Mouse (Mus musculus) hindbrain, embryonic 15.5 days (tissue): ENCODE data around the gene Cacna1d. TPM values are rescaled to one million over a fixed set of nuclear protein-coding genes. Genes with fewer than 3 reads are reported as not detected.

ENCODE experiments used
- ATAC-seq: fragments of 200-750 bp; cut with Nextera tagmentation; 2 replicates; pipeline ENCODE4 v1.8.0; 2017; ENCODE audit warnings: low read depth, moderate number of reproducible peaks, moderate TSS enrichment; ENCODE audit not compliant: low FRiP score
- H3K27ac ChIP-seq: fragments of 300-500 bp; sonication (generic); replicated peaks from 2 replicates; pipeline ENCODE4 v1.5.1; 2015; ENCODE audit warnings: mild to moderate bottlenecking, inconsistent platforms
- H3K27me3 ChIP-seq: fragments of 300-500 bp; sonication (generic); 2 replicates; pipeline ENCODE4 v1.6.1; 2015; ENCODE audit warnings: control low read depth, inconsistent platforms
- H3K36me3 ChIP-seq: fragments of 300-500 bp; sonication (generic); 2 replicates; pipeline ENCODE4 v1.6.1; 2015; ENCODE audit warnings: control low read depth, inconsistent platforms
- H3K4me1 ChIP-seq: fragments of 300-500 bp; sonication (generic); replicated peaks from 2 replicates; pipeline ENCODE4 v1.6.1; 2015; ENCODE audit warnings: control low read depth, inconsistent platforms
- H3K4me2 ChIP-seq: fragments of 300-500 bp; sonication (generic); 2 replicates; pipeline ENCODE4 v1.6.1; 2015; ENCODE audit warnings: moderate library complexity, mild to moderate bottlenecking, inconsistent platforms
- H3K4me3 ChIP-seq: fragments of 300-500 bp; sonication (generic); 2 replicates; pipeline ENCODE4 v1.5.1; 2015; ENCODE audit warnings: mild to moderate bottlenecking, inconsistent platforms
- H3K9ac ChIP-seq: fragments of 300-500 bp; sonication (generic); 2 replicates; pipeline ENCODE4 v1.6.1; 2015; ENCODE audit warnings: inconsistent platforms
- H3K9me3 ChIP-seq: fragments of 300-500 bp; sonication (generic); 2 replicates; pipeline ENCODE4 v1.6.1; 2016; ENCODE audit warnings: control low read depth, inconsistent platforms
- WGBS: fragments of 180-500 bp; shearing (Covaris S2); methylation state at CpG from one replicate; pipeline ENCODE4 v1.1.7; 2015; 5-methylcytosine and 5-hydroxymethylcytosine counted together
- polyA plus RNA-seq: library from polyadenylated mRNA; unstranded; fragments of >200 nt; fragmentation: Nextera tagmentation; extraction: Ambion mirVana; gene quantifications from 2 replicates; pipeline ENCODE4 v1.2.1, GENCODE M21; 2015

The Cacna1d gene
- polyA plus RNA-seq, 1 experiment from 2014 or later: 10.7 TPM

DNA sequence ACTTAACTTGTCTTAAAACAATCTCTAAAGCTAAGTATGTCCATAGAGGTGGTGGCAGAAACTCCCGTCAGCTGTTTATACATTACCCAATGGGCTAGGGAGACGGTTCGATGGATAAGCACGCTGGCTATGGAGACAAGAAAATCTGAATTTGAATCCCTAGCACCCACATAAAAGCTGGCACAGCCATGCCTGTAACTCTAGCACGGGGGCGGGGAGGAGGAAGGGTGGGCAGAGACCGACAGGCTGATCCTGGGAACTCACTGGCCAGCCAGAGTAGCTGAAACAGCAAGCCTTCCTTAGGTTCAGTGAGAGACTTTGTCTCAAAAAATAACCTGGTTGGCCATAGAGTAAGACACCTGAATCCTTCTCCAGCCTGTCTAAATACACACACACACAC, 33.8 kb downstream of the Cacna1d start:
- WGBS: 58% methylated on average over 7 of the region's 7 CpGs
- Histone ChIP-seq H3K4me1 (peaks cover 7% of the 10 kb centered on the region; the same call in 1 of the 2 replicates), H3K27ac (no peak overlapping the region), H3K9me3 (no peaks in the 10 kb centered on the region), H3K4me3 (no peak overlapping the region), H3K27me3 (0 out of 2 replicates have a peak, but pooled peaks cover 4% of the 10 kb centered on the region), H3K4me2 (no peak overlapping the region), H3K9ac (no peak overlapping the region), H3K36me3 (no peaks in the 10 kb centered on the region)
- ATAC-seq: no peak

DNA sequence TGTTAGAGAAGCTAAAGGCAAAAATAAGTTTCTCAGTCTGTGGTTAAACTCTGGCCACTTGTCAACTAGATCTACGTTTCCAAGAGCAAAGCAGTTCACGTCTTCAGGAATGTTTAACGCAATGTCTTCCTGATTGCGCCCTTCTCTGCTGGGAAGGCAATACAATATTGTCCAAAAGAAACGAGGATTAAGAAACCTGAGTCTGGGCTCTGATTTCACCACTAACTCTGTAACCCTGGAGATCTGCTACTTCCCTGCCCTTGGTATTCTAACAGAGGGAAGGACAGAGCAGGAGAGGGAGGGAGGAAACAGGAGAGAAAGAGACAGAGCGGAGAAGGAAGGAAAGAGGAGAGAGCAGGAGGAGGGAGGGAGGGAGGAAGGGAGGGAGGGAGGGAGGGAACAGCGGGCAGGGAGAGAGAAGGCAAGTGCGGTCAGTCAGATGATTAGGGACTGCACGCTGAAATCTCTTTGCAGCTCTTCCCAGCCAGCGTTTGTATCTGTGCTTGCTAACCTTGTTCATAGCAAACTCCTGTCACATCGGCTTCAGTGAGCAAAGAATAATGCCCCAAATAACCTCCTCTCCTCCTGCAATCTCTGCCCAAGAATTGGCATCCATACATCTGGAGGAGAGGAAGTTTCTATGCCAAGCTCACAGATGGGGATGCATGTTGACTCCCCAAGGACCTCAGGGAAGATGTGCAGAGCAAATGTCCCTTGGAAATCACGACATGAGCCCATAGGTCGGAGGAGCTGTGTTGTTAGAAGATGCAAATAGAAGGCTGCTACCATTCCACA, 35.3 kb downstream of the Cacna1d start:
- WGBS: 24% methylated on average over 13 of the region's 13 CpGs
- Histone ChIP-seq H3K4me2 (peak overlapping the region; percentile 35), H3K4me1 (peaks cover 7% of the 10 kb centered on the region; the same call in 1 of the 2 replicates), H3K9ac (no peak overlapping the region), H3K9me3 (no peaks in the 10 kb centered on the region), H3K27ac (no peak overlapping the region), H3K4me3 (no peak overlapping the region), H3K27me3 (no peaks in the 10 kb centered on the region), H3K36me3 (no peaks in the 10 kb centered on the region)
- ATAC-seq: no peak

DNA sequence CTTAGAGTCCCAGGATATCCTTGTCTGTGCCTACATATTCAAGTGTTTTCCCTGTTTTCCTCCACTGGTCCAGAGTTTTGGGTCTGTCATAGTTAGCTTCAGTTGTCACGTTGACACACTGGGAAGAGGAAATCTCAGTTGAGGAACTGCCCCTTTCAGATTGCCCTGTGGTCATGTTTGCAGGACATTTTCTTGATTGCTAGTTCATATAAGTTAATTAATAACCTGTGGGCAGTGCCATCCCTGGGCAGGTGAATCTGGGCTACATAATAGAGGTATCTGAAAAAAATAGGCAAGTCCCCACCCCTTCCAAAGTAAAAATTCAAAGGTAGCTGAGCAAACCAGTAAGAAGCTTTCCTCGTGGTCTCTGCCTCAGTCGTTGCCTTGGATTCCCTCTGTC, 51.3 kb downstream of the Cacna1d start:
- WGBS: 88% methylated on average over 3 of the region's 3 CpGs
- no peaks in the 10 kb centered on the region for H3K9me3 ChIP-seq
- H3K27ac ChIP-seq: no peak overlapping the region
- no peak overlapping the region for H3K4me2 ChIP-seq
- ATAC-seq: no peak
- no peaks in the 10 kb centered on the region for H3K36me3 ChIP-seq
- no peaks in the 10 kb centered on the region for H3K4me1 ChIP-seq
- H3K27me3 ChIP-seq: no peaks in the 10 kb centered on the region
- H3K4me3 ChIP-seq: no peak overlapping the region
- no peak overlapping the region for H3K9ac ChIP-seq

DNA sequence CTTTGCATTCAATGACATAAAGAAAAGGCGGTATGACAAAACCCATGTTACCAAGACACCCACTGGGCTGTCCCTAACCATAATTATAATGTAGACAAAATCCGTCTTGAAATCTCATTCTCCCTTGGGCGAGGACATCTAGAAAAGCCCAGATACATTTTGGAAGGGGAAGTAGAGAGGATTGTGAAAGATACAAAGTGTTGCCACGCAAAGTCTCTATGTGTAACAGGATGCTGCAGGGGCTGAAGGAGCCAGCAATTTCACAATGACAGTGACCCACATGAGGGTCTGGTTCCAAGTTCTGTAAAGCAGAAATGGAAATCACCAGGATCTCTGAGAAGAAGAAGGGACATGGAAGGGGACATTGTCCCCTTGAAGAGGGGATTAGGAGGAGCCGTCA, 55.9 kb downstream of the Cacna1d start:
- no peaks in the 10 kb centered on the region for H3K36me3 ChIP-seq
- H3K4me1 ChIP-seq: no peaks in the 10 kb centered on the region
- no peaks in the 10 kb centered on the region for H3K9me3 ChIP-seq
- ATAC-seq: no peak
- H3K27ac ChIP-seq: no peak overlapping the region
- H3K9ac ChIP-seq: no peak overlapping the region
- no peak overlapping the region for H3K4me3 ChIP-seq
- no peaks in the 10 kb centered on the region for H3K27me3 ChIP-seq
- H3K4me2 ChIP-seq: no peak overlapping the region
- 87% methylated on average over 5 of the region's 5 CpGs for WGBS

DNA sequence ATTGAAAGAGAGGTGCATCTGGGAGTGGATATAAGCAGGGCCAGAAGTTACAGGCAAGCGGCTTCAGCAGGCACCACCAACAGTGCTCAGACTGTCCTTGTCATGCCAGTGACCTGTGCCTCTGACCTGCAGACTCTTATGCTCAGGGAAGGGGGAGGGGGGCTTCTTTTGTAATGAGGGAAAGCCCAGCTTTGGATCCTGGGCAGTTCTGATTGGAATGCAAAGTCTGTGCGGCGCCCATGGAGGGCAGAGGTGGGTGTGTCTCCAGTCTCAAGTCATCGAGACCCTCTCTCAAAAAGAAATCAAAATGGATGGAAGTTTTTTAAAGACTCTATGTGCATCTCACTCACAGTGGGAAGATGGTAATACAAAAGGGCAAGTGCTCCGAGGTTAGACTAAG, 60.8 kb downstream of the Cacna1d start:
- H3K9ac ChIP-seq: no peak overlapping the region
- H3K4me3 ChIP-seq: no peak overlapping the region
- H3K36me3 ChIP-seq: no peaks in the 10 kb centered on the region
- H3K27ac ChIP-seq: no peak overlapping the region
- WGBS: 49% methylated on average over 5 of the region's 5 CpGs
- no peaks in the 10 kb centered on the region for H3K9me3 ChIP-seq
- no peaks in the 10 kb centered on the region for H3K27me3 ChIP-seq
- no peaks in the 10 kb centered on the region for H3K4me1 ChIP-seq
- H3K4me2 ChIP-seq: no peak overlapping the region
- no peak for ATAC-seq

DNA sequence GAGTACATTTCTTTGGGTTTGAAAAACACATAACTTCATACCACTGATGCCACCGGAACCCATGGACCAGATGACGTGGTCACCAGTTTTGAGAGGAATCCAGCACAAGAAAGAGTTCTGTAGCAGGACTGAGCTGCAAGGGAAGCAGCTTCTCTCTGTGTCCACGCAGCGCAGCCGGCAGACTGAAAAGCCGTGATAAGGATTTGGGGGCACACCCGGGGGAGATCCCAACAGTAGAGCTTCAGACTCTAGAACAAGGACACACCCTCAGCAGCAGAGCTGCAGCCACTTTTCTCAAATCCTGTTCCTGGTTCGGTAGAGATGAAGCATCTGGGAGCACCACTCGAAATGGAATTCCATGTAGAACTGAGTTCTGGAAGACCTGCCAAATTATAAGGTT, 61.2 kb downstream of the Cacna1d start:
- no peak overlapping the region for H3K27ac ChIP-seq
- H3K9me3 ChIP-seq: no peaks in the 10 kb centered on the region
- 85% methylated on average over 9 of the region's 9 CpGs for WGBS
- no peak overlapping the region for H3K9ac ChIP-seq
- H3K4me2 ChIP-seq: no peak overlapping the region
- no peak overlapping the region for H3K4me3 ChIP-seq
- no peaks in the 10 kb centered on the region for H3K27me3 ChIP-seq
- H3K4me1 ChIP-seq: no peaks in the 10 kb centered on the region
- no peak for ATAC-seq
- no peaks in the 10 kb centered on the region for H3K36me3 ChIP-seq

DNA sequence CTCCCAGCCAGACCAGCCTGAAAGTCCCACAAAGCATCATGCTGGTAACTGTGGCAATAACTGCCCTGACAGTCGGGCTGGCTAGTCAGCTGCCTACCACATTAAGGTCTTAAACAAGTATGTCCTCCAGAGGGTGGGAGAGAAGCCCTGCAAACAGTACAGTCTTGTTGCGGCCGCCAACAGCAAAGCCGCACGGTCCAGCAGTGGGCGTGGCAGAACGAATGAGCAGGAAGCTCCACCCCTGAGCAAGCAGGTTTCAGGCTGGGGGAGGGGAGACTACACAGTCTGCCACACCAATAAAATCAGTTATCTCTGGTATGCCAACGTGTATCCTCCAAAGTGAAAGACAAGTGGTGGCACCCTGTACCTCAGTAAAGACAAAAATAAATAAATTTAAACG, 61.6 kb downstream of the Cacna1d start:
- no peak overlapping the region for H3K4me2 ChIP-seq
- H3K4me1 ChIP-seq: no peaks in the 10 kb centered on the region
- no peak overlapping the region for H3K27ac ChIP-seq
- 59% methylated on average over 9 of the region's 9 CpGs for WGBS
- H3K27me3 ChIP-seq: no peaks in the 10 kb centered on the region
- no peaks in the 10 kb centered on the region for H3K9me3 ChIP-seq
- no peaks in the 10 kb centered on the region for H3K36me3 ChIP-seq
- H3K4me3 ChIP-seq: no peak overlapping the region
- H3K9ac ChIP-seq: no peak overlapping the region
- no peak for ATAC-seq

DNA sequence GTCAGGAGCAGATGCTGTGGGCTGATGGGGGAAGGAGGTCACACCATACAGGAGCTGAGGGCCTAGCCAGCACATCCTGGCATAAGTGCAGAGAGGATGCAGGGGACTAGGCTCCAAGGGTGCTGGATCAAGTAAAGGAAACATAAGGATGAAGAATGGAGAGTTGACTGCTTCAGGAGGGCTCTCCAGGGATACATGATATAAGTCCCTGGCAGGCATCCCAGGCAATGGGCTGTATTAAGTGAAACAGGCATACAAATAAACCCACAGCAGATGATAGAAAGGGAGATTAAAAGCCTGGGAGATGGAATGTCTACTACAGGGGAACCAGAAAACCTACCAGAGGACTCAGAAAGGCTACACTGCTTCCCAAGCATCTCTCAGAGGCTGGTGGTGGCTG, 62.5 kb downstream of the Cacna1d start:
- Histone ChIP-seq H3K4me3 (no peak overlapping the region), H3K4me2 (no peak overlapping the region), H3K4me1 (no peaks in the 10 kb centered on the region), H3K27ac (no peak overlapping the region), H3K36me3 (no peaks in the 10 kb centered on the region), H3K9ac (no peak overlapping the region), H3K27me3 (no peaks in the 10 kb centered on the region), H3K9me3 (no peaks in the 10 kb centered on the region)
- ATAC-seq: no peak

DNA sequence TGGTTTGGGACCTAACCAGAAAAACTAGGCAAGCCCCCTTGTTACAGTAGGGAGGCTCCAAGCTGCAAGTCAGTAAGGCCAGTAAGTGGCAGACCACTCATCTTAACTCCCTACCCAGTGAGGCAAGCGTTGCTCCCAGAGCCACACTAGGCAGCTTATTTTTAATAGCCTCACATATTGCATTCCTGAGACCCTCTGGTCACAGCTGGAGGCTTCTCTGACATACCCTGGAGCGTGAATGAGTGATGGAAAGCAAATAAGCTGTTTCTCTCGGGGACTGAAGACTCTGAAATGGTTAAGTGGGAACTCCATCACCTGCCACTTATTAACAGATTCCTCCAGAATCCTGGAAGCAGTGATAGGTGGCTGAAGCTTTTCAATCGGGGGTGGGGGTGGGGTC, 65.4 kb downstream of the Cacna1d start:
- Histone ChIP-seq H3K27me3 (no peaks in the 10 kb centered on the region), H3K27ac (no peak overlapping the region), H3K4me2 (no peak overlapping the region), H3K9ac (no peak overlapping the region), H3K36me3 (no peaks in the 10 kb centered on the region), H3K4me3 (no peak overlapping the region), H3K4me1 (no peaks in the 10 kb centered on the region), H3K9me3 (no peaks in the 10 kb centered on the region)
- WGBS: 23% methylated on average over 4 of the region's 4 CpGs
- ATAC-seq: peak; percentile 63; the same call in 1 of the 2 replicates

DNA sequence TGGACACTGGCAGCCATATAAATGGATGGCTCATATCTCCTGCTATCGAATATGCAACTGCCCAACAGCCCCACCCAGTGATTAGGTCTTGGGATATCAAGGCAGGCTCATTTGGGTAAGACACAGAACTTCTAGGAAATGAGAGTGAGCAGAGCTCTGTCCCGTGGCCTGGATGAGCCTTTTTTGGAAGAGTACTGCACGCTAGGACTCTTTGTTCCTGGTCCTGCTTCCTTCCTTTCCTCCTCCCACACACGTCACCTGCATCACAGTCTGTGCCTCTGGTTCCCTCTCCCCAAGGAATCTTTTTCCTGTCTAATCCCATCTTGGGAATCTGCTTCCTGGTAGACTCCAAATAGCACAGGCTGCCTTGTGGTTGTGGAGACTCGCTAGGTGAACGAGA, 66.1 kb downstream of the Cacna1d start:
- ATAC-seq: no peak
- Histone ChIP-seq H3K27me3 (no peaks in the 10 kb centered on the region), H3K4me1 (no peaks in the 10 kb centered on the region), H3K9me3 (no peaks in the 10 kb centered on the region), H3K4me2 (no peak overlapping the region), H3K4me3 (no peak overlapping the region), H3K27ac (no peak overlapping the region), H3K36me3 (no peaks in the 10 kb centered on the region), H3K9ac (no peak overlapping the region)
- 75% methylated on average over 6 of the region's 6 CpGs for WGBS

DNA sequence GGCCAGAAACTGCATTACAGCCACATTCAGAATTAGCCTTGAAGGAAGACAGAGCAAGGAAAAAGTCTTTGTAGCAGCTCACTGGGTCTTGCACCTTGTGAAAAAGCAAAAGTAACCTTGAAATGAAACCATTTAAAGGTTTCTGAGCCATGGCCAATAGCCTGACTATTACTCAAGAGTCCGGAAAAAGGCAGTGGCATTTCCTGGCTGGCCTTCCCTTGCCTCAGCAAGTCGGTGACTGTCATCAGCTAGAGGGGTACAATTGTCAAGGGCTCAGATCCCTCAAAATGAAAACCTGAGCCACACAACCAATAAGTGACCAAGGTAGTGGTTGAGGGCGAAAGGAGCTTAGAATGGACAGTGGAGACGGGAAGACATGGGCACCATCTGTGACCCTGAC, 66.6 kb downstream of the Cacna1d start:
- WGBS: 91% methylated on average over 4 of the region's 4 CpGs
- no peak overlapping the region for H3K4me3 ChIP-seq
- no peak overlapping the region for H3K4me2 ChIP-seq
- H3K9me3 ChIP-seq: no peaks in the 10 kb centered on the region
- H3K36me3 ChIP-seq: no peaks in the 10 kb centered on the region
- H3K27ac ChIP-seq: no peak overlapping the region
- H3K4me1 ChIP-seq: no peaks in the 10 kb centered on the region
- H3K9ac ChIP-seq: no peak overlapping the region
- no peaks in the 10 kb centered on the region for H3K27me3 ChIP-seq
- no peak for ATAC-seq

DNA sequence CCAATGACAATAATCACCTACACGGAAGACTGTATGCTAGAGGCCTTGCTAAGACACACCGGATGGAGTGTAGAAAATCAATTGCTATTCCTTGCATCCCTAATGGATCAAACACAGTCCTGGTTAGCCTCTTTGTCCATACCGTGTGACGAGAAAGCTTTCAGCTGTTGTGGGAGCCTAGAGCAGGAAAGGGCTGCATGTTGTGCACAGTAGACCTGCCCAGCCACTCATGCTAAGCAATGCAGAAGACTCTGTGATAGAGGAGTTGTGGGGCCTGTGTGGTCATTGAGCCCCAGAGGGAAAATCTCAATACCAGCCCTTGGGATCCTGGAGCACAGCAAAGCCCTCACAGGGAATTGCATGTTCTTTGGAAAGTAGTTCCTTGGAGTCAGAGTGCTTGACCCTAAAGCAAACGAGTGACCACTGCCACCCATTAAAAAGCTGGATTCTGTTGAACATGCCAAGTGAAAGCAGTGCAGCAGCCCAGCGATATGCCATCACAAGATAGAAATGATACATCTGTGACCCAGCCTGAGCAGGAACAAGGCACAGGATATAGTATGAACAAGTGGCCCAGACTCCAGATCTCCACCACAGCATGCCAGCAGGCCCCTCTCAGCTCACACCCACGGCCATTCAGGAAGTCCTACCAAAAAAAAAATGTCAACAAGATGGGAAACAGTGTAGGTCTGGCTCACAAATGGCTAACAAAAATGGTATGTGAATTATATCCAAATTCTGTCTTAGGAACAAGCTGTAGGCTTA, 68.7 kb downstream of the Cacna1d start:
- Histone ChIP-seq H3K4me2 (no peak overlapping the region), H3K9ac (no peak overlapping the region), H3K9me3 (no peaks in the 10 kb centered on the region), H3K36me3 (no peaks in the 10 kb centered on the region), H3K4me1 (peaks cover 6% of the 10 kb centered on the region; the same call in 1 of the 2 replicates), H3K27me3 (no peaks in the 10 kb centered on the region), H3K4me3 (no peak overlapping the region), H3K27ac (no peak overlapping the region)
- ATAC-seq: no peak
- 85% methylated on average over 7 of the region's 7 CpGs for WGBS
